Mouse (Mus musculus) R1 (cell line): ENCODE data around the gene Lypla2.
A peak's percentile ranks its signal among the peaks of the same experiment; 100 is the strongest.

Source experiments
- DNase-seq: peaks from one replicate; pipeline ENCODE4 v3.0.0-alpha.2; 2018; ENCODE audit warnings: low read depth, low spot score

Lypla2 gene

DNA sequence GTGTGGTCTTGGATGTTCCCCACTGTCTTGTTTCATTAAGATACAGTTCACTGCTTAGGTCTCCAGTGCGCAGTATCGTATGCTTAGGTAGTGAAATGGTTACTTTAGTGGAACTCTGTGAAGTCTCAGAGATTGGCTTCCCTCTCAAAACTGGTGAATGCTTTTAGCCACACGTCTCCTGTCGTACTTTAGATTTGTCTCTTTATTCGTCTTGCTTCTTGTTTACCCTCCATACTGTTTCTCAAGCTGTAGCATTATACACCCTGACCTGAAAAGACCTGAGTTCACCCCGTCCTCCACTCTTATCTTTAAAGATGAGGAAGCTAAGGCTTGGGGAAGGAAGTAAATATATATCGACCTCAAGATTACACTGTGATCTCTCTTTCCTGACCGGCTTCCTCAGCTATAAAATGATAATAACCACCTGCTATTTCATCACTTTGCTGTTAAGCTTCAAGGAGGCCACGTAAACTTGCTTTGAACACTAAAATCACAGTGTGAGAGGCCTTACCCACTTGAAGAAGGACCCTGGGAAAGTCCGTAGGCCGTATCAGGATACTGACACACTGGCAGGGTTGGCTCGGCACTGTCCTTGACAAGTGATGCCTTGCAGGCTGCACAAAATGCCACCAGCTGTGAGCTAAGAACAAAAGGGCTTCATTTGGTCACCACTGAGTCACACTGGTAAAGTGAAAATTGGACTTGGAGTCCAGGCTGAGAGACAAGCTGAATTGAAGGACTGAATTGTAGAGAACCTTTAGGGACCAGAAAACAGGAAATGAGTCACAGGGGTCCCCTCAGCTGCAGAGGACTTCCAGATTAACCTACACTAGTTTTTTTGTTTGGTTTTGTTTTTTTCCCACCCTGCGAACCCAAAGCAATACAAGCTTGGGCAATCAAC is 735 bp upstream of the Lypla2 start:
- no peak for DNase-seq

DNA sequence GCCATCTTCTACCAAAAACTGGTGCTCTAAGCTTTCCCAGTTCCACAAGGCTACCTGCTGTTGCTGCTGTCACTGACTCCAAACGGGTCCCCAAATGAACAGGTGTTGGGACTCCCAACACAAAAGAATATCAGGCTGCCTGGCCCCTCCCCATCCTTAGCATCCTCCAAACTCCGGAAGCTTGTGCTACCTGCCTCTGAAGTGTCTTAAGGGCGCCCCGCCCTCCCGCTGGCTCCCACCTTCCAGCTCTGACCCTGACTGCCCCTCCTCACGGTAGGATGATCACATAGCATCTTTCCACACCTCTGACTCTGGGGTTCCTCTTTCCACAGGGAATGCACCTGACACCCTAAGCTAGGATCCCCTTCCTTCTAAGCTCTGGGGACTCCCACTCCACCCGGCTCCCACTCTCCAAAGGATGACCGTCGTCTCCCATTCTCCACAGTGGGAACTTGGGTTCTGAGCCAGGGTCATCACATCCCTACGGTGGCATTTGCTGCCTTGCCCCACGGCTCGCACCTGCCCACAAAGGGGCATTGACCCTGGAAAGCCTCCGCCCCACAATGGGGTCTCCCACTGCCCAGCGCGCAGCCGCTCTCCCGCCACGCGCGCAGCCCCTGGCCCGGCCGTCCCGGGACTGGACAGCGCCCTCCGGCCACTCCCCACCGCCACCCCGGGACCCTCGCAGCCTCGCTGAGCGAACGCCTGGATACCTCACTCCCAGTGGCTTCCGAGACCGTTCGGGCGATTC is 446 bp downstream of the Lypla2 start:
- DNase-seq, result peak; percentile 54

DNA sequence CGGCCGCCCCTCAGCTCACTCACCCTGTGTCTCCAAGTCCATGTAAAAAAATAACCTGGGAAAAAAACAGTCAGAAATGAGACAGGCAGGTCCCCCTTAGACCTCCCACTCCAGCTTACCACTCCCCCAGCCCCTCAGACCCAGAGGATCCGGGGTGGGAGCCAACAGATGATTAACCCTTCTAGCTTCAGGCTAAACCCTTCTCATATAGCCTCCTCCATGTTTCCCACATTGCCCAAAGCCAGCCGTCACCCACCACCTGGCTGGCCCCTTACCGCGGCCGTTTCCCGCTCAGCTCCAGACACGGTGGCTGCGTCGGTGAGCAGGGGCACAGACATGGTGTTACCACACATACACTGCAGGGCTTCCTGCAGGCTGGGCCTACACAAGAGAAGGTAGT is 1.8 kb downstream of the Lypla2 start:
- no peak for DNase-seq

DNA sequence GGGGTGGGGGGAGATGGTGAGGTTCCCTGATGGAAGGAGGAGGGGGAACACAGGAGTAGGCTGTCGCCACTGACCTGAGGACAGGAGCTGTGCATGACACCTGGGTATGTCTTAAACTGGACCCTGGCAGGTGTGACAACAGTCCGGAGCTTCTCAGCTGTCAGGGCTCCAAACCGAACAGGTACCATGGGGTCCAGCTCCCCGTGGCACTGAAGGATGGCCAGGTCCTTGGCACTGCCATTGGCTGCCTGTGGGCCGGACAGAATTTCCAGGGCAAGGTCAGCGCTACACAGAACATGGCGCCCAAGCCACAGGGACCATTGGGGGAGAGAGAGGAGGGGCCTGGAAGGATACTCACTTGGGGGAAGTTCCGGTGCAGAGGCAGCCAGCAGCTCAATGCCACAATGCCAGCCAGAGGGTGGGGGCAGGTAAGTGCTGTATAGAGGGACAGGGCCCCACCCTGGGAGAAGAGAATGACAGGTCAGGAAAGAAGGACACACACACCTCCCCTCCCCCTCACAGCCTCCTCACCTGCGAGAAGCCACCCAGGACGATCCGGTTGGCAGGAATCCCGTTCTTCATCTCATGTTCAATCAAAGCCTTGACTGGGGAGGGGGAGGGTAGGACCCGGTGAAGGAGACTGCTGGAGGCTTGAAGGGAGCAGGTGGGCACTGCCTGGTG is 3.2 kb downstream of the Lypla2 start:
- DNase-seq, result no peak

DNA sequence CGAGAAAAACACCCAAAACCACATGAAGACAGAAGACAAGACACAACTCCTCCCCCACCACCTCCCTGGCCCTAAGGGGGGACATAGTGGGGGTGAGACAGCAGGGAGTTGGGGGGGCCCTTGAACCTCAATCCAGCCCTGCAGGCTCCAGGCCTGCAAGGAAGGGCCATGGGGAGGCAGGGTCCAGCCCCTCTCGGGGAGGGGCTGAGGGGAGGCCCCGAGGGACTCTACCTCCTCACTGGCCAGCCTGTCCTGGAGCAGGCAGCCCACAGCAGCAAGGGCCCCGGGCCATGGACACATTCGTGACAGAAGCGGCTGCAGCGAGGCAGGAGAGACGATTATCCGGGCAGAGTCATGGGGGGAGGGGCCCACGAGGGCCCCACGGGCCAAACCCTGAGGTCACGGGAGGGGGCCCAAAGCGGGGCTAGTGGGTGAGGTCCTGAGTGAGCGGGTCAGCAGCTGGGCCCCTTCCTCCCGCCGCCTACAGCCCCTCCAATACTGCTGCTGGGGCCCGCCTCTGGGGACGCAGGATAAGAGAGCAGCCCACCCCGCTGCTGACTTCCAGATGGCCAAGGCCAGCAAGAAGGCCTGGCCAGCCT is 4.1 kb downstream of the Lypla2 start:
- DNase-seq, result no peak

DNA sequence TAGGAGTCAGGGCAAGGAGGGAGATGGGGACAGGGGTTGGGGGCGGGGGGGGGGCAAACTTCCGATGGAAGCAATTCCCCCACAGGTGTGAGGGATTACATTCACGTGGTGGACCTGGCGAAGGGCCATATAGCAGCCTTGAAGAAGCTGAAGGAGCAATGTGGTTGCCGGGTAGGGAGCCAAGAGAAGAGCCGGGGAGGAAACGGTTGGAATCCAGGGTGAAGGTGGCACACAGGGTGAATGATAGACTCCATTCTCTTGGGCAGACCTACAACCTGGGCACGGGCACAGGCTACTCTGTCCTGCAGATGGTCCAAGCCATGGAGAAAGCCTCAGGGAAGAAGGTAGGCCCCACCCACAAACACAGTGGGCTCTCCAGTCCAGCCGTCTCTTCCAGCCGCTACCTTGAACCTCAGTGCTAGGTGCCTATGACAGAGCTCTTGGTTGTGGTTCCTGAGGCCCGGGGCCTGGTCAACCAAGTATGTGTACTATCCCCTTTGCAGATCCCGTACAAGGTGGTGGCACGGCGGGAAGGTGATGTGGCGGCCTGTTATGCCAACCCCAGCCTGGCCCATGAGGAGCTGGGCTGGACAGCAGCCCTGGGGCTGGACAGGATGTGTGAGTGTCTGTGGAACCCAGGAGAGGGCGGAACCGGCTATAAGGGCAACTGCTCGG is 5.2 kb downstream of the Lypla2 start:
- no peak for DNase-seq

DNA sequence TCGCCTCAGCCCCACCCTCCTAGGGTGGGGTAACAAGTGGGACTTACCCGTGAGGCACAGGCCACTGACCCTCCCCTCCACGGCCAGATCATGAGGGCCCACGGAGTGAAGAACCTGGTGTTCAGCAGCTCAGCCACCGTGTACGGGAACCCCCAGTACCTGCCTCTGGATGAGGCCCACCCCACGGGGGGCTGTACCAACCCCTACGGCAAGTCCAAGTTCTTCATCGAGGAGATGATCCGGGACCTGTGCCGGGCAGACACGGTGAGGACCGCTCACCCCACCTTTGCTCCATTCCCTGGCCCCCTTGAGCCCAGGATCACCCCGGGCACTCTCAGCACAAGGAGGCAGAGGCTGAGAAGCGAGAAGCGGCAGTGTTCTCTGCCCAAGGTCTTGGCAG is 6.1 kb downstream of the Lypla2 start:
- DNase-seq, result no peak

DNA sequence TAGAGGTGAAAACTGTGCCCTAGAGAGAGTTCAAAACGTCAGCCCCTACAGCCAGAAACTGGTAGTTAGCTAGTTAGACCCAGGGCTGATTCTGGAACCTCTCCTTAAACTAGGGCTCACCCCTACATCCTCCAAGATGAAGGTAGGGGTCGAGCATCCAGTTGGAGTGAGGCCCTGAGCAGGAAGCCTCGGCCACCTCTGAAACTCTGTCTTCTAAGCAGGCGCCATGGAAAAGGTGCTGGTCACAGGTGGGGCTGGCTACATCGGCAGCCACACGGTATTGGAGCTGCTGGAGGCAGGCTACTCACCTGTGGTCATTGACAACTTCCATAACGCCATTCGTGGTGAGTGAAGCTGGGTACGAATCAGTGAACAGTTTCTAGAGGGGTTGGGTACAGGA is 7.3 kb downstream of the Lypla2 start:
- no peak for DNase-seq

DNA sequence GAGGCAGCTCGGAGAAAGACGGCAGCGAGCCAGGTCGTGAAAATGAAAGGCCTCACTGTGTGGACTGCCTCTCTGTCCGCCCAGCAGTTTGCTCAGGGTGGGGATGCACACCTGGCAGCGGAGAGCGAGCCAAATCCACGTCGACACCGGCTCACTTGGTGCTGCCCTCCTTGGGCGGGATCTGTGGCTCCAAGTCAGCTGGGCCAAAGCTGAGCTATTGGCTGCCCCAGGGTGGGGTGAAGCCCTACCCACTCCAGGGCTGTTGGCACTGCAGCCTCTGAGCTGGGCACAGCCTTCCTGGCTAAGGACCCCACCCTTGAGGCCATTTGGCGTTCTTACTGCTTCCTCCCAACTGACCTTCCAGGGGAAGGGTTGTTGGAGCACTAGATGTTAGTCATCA is 8.0 kb downstream of the Lypla2 start:
- DNase-seq, result no peak

DNA sequence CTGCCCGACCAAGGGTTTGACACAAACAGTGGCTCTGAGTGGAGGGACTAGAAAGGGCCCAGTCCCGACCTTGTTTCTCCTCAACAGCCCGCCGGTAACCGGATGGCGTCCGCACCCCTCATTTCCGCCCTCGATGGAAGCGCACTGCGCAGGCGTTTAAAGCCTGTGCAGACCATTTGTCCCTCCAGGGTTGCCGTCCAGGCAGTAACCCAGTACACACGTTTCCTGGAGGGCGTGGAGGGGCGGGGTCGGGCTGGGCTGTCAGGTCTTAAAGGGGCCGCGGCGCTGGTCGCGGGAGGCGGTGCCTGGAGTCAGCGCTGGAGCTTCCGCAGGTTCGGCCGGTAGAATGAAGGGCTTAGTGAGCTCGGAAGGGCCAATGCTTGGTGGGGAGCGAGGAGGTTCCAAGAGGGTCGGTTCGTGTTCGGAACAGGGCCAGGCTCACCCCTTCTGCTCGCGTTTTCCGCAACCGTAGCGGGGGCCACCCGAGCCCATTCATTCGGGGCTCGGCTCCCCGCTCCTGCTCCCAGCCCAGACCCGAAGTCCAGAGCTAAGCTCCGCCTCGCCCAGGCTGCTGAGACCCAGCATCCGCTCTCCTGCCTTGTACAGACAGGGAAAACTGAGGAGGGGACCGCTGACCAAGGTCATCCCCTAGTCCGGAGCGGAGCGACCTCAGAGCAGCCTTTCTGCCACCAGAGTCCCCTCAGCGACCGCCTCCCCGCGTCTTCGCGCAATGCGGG is 8.8 kb downstream of the Lypla2 start, which contains the start of gene Gale:
Gale (plus strand) TSS at position 271 of the 737 bp plus-strand sequence.
- DNase-seq, result peak; percentile 99

DNA sequence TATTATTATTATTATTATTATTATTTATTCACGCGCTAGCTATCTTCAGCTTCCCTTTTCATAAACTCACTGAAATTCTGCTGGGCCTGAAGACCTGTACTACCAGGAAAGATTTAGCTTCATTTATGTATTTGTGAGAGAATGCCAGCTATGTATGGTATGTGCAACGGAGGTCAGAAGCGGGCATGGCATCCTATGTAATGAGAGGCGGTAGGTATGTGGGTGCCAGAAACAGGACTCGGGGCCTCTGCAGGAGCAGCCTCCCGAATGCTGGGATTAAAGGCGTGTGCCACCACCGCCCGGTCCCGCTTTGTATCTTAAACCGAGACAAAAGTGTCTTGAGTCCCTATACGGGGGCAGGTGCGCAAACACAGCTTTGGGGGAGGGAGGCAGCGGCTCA is 9.5 kb downstream of the Lypla2 start:
- DNase-seq, result peak; percentile 75

DNA sequence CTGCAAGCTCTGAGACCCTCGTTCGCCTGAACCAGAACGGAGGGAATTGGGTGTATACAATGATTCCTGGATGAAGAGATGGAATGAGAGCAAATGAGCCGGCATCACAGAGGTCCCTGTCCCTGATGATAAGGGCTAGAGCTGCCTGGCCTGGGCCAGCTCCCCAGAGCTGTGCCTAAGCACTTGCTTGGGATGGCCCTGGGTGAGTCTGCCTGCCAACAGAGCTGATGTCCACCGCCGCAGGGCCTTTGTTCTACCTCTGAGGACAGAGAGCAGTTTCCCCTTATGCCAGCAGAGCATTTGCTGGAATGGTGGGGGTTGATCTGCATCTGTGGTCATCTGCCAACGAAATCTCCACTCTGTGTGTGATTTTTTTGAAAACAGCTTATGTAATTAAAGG is 10.2 kb downstream of the Lypla2 start:
- DNase-seq, result no peak

DNA sequence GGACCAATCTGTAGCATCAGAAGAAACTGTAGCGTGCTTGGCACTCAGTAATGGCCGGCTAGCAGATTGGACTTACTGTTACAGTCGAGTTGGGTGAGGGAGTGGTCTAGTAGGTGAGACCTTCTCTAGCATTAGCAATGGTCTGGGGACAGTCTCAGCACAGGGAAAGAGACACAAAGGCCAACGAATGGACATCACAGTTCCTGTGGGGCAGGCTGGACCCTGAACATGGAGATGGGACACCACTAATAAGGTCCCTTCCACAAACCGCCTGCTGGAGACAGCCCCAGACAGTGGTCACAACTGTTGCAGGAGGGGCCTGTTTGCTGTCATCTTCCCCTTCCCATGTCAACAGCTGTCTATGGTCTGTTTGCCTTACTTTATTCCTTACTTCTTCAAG is 10.7 kb downstream of the Lypla2 start:
- no peak for DNase-seq

DNA sequence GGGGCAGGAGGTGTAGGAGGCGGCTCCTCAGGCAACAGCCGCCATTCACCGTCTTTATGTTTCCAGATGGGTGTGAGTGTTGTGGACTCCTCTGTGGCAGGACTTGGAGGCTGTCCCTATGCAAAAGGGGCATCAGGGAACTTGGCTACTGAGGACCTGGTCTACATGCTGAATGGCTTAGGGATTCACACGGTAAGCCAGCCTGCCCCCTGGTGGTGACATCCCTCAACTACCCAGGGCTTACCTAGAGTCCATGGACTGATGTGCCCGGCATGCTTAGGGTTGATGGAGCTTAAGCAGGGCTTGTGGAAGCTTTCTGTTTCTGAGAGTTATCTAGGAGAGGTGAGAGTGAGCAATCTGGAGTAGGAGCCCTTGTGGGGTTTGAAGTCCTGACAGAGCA is 11.7 kb downstream of the Lypla2 start:
- peak; percentile 86 for DNase-seq

DNA sequence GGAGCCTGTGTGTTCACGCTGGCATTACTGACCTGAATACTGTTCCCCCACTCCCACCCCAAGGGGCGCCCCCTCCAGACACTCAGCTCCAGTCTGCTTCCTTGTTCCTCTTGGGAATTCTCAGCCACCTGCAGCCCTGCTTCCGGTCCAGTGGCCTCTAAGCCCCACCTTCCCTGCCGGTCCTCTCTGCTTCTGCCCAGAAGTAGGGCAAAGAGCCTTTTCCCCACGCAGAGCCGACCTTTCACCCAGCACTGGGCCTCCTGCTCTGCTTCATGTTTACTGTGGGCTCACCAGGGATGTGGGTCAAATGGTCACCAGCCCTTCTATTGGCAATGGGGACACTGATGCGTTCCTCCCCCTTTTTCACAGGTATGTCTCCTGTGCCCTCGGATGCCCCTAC is 14.1 kb downstream of the Lypla2 start:
- DNase-seq, result no peak

DNA sequence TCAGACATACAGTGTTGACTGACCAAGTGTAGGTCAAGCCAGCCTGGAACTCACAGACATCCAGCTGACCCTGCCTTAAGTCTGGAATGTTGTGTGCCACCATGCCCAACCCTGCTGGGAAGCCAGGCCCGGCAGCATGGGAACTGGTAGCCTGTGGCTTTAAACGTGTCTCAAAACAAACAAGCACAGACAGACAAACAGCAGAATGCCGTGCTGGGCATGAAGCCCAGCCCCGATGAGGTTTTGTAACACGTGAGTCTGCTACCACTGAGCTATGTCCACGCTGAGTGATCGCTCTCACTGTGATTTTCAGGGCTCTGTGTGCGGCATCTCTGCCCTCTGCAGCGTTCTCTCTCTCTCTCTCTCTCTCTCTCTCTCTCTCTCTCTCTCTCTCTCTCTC is 16.5 kb downstream of the Lypla2 start:
- no peak for DNase-seq

DNA sequence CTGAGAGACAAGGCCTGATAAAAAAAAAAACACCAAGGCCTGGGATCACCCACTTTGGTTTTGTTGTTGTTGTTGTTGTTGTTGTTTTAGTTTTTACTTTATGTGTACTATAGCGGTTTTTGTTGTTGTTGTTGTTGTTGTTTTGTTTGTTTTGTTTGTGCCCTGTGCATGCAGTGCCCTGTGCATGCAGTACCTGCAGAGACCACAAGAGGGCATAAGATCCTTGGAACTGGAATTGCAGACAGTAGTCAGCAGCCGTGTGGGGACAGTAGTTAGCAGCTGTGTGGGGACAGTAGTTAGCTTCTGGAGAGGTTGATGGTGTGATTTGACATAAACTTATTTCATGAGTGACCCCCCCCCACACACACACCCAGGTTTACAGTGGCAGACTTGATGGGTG is 18.2 kb downstream of the Lypla2 start:
- peak; percentile 55 for DNase-seq

DNA sequence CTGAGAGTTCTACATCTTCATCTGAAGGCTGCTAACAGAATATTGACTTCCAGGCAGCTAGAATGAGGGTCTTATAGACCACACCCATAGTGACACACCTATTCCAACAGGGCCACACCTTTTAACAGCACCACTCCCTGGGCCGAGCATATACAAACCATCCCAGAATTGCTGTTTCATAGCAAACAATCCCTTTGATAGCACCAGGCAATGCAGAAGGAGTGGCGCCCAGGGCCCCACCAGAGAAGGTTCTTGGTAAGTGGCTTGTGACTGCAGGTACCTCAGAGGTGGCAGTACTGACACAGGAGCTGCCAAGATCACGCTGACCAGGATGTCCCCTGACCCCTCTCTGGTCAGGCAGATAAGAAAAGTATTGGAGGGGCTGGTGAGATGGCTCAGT is 19.2 kb downstream of the Lypla2 start:
- DNase-seq, result peak; percentile 49

DNA sequence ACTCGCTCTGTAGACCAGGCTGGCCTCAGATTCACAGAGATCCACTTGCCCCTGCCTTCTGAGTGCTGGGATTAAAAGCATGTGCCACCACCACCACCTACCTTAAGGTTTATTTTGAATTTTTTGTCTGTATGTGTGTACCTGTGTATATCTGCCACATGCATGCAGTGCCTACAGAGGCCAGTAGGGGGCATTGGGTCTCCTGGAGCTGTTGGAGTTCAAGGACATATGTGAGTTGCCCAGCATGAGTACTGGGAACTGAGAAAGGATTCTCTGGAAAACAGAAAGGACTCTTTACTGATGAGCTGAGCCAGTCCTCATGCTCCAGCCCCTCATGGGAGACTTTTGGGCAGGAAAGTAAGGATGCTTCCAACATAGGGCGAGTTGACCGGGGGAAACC is 20.9 kb downstream of the Lypla2 start:
- peak; percentile 85 for DNase-seq

DNA sequence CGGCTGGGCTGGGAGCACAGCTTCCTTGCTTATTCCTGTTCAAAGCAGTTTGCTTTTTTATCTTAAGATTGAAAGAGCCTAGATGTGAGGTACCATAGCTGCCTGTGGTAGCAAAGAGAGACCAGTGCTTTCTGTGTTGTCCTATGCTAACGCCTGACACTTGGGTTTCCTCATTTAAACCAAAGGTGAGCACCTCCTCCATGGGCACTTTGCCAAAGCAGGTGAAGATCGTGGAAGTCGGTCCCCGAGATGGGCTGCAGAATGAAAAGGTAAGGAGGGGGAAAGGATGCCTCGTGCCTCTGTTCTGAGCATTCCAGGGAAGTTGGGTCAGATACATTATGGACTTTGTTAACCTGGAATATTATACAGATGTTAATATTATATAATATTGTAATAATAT is 22.1 kb downstream of the Lypla2 start:
- no peak for DNase-seq

DNA sequence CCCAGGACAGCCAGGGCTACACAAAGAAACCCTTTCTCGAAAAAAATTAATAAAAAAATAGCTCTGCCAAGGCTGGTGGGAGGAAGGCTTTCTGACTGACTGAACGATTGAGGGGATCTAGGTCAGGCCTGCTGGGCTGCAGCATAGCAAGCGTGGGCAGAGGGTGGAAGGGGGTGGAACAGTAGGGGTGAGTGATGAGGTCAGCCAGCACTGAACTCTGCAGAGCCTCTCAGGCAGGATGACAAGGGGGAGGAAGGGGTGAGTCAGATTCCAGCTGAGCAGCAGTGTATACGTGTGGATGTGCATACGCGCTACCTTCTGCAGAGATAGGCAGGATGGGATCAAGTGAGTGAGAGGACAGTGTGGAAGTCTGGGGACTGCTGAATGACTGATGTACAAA is 22.5 kb downstream of the Lypla2 start:
- peak; percentile 39 for DNase-seq
